Mouse (Mus musculus): Measurements from ENCODE around the gene Lrfn1. TPM values are rescaled to one million over a fixed set of nuclear protein-coding genes. Genes with fewer than 3 reads are reported as not detected.
"Not testable (repeated sequence)": the region's sequence is repeated elsewhere in the genome, so short reads cannot be mapped to it uniquely, and the experiment has no call there.

Gene Lrfn1
- polyA plus RNA-seq, 1 experiment from 2014 or later: 3.5 TPM

DNA sequence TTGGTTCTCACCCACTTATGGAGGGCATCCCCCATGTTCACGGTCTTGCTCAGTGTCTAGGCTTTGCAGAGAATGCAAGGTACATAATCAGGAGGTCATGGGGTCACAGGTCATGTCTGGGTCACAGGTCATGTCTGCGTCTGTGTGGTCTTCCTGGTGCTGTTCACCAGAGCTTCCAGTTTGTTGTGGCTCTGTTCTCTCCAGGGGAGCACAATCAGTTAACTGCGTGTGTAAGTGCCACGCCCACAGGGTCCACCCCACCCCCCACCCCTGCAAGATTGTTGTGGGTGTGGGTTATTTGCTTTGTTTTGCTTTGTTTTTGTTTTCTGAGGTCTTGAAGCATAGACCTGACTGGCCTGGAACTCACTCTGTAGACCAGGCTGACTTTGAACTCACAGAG, 32.4 kb downstream of the Lrfn1 start:
- no peak for ATAC-seq (ENCODE audit: insufficient read depth, low FRiP score, low read depth)
- Histone ChIP-seq H3K4me2 (no peak overlapping the region), H3K27ac (no peak overlapping the region), H3K27me3 (replicated peaks) (no peaks in the 10 kb centered on the region), H3K9me3 (no peaks in the 10 kb centered on the region), H3K4me3 (replicated peaks) (no peak overlapping the region), H3K4me1 (peaks cover 12% of the 10 kb centered on the region), H3K9ac (no peak overlapping the region), H3K36me3 (no peaks in the 10 kb centered on the region)
- WGBS: 26% methylated on average over 4 of the region's 4 CpGs

DNA sequence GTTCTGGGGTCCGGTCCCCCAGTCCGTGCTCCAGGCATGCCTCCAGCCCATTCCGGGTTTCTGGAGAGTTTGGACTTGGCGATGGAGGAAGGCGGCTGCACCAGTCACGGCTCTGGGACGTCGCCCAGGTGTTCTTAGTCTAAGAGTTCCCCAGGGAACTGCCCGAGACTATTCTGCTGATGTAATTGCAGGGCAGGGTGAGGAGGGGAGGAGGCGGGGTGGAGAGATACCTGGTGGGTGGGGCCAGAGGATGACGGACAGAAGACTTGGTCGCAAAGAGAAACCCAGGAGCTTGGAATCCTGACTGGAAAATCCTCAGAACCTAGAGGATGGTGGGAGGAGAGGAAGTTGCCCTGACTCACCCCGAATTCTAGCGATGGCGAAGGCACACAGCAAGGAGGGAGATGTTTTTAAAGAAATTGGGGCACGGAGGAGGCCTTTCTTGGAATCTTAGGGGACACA, 36.3 kb downstream of the Lrfn1 start:
- H3K36me3 ChIP-seq: no peaks in the 10 kb centered on the region
- H3K9ac ChIP-seq: no peak overlapping the region
- peak; percentile 69; the same call in 1 of the 2 replicates for ATAC-seq (ENCODE audit: insufficient read depth, low FRiP score, low read depth)
- H3K27ac ChIP-seq: peak overlapping the region; percentile 48; the same call in 1 of the 2 replicates
- 4% methylated on average over 16 of the region's 16 CpGs for WGBS
- no peaks in the 10 kb centered on the region for H3K27me3 ChIP-seq (replicated peaks)
- H3K9me3 ChIP-seq: no peaks in the 10 kb centered on the region
- H3K4me1 ChIP-seq: peaks cover 15% of the 10 kb centered on the region
- H3K4me3 ChIP-seq (replicated peaks): peak overlapping the region; percentile 24
- peak overlapping the region; percentile 50 for H3K4me2 ChIP-seq

DNA sequence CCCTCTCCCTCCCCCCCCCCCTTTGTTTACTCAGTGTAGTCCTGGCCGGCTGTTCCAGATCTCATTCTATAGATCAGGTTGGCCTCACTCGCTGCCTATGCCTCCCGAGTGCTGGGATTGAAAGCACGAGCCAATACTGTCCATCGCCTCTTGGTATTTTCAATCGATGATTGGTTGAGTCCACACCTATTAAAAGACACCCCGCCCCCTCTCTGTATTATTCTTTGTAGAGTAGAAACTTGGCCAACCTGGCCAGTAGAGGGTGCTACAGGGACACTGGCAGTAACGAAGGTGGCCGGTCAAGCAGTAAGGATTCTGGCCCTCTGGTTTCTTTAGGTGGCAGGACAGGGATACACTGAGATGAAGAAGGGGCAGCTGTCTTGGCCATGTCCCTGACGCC, 38.6 kb downstream of the Lrfn1 start:
- Histone ChIP-seq H3K27ac (no peak overlapping the region), H3K4me1 (peaks cover 15% of the 10 kb centered on the region), H3K9me3 (no peaks in the 10 kb centered on the region), H3K36me3 (no peaks in the 10 kb centered on the region), H3K4me2 (peak overlapping the region; percentile 42), H3K4me3 (replicated peaks) (0 out of 2 replicates have a peak overlapping the region, but pooled peaks have one; percentile 4), H3K9ac (no peak overlapping the region), H3K27me3 (replicated peaks) (no peaks in the 10 kb centered on the region)
- ATAC-seq (ENCODE audit: insufficient read depth, low FRiP score, low read depth): peak; percentile 79
- WGBS: 2% methylated on average over 10 of the region's 10 CpGs

DNA sequence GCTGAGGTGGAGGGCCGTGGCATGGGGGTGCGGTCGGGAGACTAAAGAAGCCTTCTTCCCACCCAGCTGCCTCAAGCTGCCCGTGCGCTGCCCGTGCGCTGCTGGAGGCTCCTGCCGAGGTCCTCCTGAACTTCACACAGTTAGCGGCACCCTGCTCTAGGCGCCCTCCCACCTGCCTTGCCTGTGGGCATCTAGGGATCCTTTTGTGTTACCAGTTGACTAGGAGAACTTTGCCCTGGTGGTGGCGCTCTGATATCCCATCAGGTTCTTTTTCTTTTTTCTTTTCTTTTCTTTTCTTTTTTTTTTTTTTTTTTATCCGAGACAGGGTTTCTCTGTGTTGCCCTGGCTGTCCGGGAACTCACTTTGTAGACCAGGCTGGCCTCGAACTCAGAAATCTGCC, 39.1 kb downstream of the Lrfn1 start:
- peaks cover 15% of the 10 kb centered on the region for H3K4me1 ChIP-seq
- no peaks in the 10 kb centered on the region for H3K9me3 ChIP-seq
- ATAC-seq (ENCODE audit: insufficient read depth, low FRiP score, low read depth): no peak
- H3K4me2 ChIP-seq: peak overlapping the region; percentile 42
- no peaks in the 10 kb centered on the region for H3K27me3 ChIP-seq (replicated peaks)
- 0 out of 2 replicates have a peak overlapping the region, but pooled peaks have one; percentile 4 for H3K4me3 ChIP-seq (replicated peaks)
- 31% methylated on average over 14 of the region's 14 CpGs for WGBS
- no peak overlapping the region for H3K9ac ChIP-seq
- no peaks in the 10 kb centered on the region for H3K36me3 ChIP-seq
- H3K27ac ChIP-seq: no peak overlapping the region

DNA sequence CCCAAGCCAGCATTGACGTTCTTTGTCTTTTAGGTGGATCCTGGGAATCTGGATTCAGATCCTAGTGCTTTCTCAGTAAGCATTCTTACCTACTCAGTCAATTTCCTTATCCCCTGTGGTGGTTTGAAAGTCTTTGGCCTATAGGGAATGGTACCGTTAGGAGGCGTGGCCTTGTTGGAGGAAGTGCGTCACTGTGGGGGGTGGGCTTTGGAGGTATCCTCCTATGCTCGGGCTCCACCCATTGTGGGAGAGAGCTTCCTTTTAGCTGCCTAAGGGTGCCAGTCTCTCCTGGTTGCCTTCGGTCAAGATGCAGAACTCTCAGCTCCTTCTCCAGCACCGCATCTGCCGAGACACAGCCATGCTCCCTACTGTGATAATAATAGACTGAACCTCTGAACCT, 40.5 kb downstream of the Lrfn1 start:
- no peak for ATAC-seq (ENCODE audit: insufficient read depth, low FRiP score, low read depth)
- H3K9me3 ChIP-seq: no peaks in the 10 kb centered on the region
- no peak overlapping the region for H3K27ac ChIP-seq
- no peaks in the 10 kb centered on the region for H3K27me3 ChIP-seq (replicated peaks)
- H3K4me3 ChIP-seq (replicated peaks): no peak overlapping the region
- 85% methylated on average over 8 of the region's 8 CpGs for WGBS
- no peaks in the 10 kb centered on the region for H3K36me3 ChIP-seq
- H3K4me1 ChIP-seq: peaks cover 14% of the 10 kb centered on the region
- H3K9ac ChIP-seq: no peak overlapping the region
- H3K4me2 ChIP-seq: no peak overlapping the region

DNA sequence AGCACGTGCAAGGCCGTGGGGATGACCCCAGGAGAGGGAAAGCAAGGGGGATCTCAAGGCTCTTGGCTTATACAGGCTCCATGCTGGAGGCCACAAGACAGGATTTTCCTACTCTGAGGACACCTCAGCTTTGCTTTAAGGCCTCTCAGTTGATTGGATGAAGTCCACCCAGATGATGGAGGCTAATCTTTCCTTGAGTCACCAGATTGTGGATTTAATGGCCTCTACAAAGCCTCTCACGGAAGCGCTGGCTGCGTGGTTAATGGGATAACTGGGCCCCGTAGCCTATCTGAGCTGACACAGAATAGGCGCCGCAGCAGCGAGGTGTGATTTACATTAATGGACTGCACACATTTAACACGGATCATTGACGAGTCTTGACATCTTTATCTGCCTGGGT, 43.6 kb downstream of the Lrfn1 start:
- H3K9me3 ChIP-seq: no peaks in the 10 kb centered on the region
- H3K9ac ChIP-seq: no peak overlapping the region
- no peaks in the 10 kb centered on the region for H3K36me3 ChIP-seq
- no peaks in the 10 kb centered on the region for H3K27me3 ChIP-seq (replicated peaks)
- no peak for ATAC-seq (ENCODE audit: insufficient read depth, low FRiP score, low read depth)
- no peak overlapping the region for H3K4me2 ChIP-seq
- no peak overlapping the region for H3K4me3 ChIP-seq (replicated peaks)
- 69% methylated on average over 11 of the region's 11 CpGs for WGBS
- H3K27ac ChIP-seq: no peak overlapping the region
- H3K4me1 ChIP-seq: peaks cover 3% of the 10 kb centered on the region; the same call in 1 of the 2 replicates

DNA sequence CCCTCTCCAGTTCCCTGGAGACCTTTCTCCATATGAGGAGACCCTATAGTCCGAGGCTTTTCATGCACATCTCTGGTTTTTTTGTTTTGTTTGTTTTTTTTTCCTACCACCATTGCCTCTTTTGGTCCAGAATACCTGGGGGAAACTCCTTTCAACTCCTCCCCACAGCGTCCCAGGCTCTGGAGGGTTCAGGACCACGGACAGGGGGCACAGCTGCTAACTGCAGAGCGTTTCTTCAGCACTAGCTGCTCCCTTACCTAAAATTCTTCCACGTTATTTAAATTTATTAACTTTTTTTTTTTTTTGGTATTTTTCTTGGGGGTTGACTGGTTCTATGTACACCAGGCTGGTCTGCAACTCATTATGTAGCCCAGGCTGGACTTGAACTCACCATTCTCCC, 53.8 kb downstream of the Lrfn1 start:
- no peak overlapping the region for H3K4me2 ChIP-seq
- no peak overlapping the region for H3K9ac ChIP-seq
- no peak overlapping the region for H3K4me3 ChIP-seq (replicated peaks)
- WGBS: 7% methylated on average over 5 of the region's 5 CpGs
- no peaks in the 10 kb centered on the region for H3K9me3 ChIP-seq
- H3K4me1 ChIP-seq: 0 out of 2 replicates have a peak, but pooled peaks cover 2% of the 10 kb centered on the region
- no peaks in the 10 kb centered on the region for H3K27me3 ChIP-seq (replicated peaks)
- ATAC-seq (ENCODE audit: insufficient read depth, low FRiP score, low read depth): no peak
- H3K36me3 ChIP-seq: no peaks in the 10 kb centered on the region
- H3K27ac ChIP-seq: no peak overlapping the region

DNA sequence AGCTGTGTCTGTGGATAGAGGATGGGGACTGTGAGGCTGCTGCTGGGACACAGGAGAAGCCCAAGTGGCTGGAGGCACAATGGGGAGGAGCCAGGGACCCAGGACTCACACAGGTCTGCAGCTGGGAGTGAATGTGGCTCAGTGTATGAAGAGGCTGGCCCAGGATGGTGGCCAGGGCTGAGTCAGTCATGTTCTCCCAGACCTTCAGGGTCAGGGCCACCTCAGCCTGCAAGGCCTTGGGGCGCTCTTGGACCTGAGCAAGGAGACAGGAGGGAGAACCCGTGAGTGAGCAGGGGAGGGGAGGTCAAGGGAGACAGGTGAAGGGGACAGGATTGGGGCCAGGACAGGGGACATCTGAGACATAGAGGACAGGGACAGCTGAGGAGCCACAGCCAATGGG, 57.3 kb downstream of the Lrfn1 start:
- H3K4me3 ChIP-seq (replicated peaks); H3K9me3 ChIP-seq; ATAC-seq (ENCODE audit: insufficient read depth, low FRiP score, low read depth); H3K9ac ChIP-seq; H3K36me3 ChIP-seq; H3K4me1 ChIP-seq; H3K27me3 ChIP-seq (replicated peaks); H3K27ac ChIP-seq; H3K4me2 ChIP-seq: not testable (repeated sequence)
- 67% methylated on average over 2 of the region's 2 CpGs for WGBS

DNA sequence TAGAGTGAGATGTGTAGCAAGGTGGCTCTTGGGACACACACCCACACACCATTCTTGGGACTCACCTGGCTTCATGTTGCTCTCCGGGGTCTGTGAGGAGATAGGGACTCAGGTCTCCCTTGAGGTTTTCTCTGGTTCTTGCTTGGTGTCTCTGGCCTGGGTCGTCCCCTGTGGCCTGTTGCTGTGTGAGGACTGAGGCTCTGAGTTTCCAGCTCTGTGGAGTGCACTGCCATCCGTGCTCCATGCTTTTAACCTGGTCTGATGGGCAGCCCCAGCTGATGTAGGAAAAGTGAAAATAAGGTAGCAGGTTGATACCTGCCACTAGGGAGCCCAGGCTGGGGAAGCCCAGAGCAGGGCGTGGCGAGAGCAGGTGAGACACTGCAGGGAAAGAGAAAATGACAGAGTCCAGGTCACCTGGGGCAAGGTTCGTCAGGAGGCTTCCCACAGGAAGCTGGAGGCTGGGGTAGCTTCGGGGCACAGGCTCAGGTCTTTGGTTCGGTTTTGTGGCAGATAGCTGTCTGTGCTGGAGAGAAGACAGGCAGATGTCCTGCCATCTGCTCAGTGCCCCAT, 58.7 kb downstream of the Lrfn1 start, which contains the start of gene Ifnl2:
Ifnl2 (minus strand) TSS at position 51 of the 570 bp plus-strand sequence.
- H3K4me1 ChIP-seq; ATAC-seq (ENCODE audit: insufficient read depth, low FRiP score, low read depth); H3K4me3 ChIP-seq (replicated peaks); H3K27ac ChIP-seq; H3K27me3 ChIP-seq (replicated peaks); H3K36me3 ChIP-seq; H3K9ac ChIP-seq; H3K4me2 ChIP-seq; H3K9me3 ChIP-seq: not testable (repeated sequence)
- 45% methylated on average over 8 of the region's 8 CpGs for WGBS

DNA sequence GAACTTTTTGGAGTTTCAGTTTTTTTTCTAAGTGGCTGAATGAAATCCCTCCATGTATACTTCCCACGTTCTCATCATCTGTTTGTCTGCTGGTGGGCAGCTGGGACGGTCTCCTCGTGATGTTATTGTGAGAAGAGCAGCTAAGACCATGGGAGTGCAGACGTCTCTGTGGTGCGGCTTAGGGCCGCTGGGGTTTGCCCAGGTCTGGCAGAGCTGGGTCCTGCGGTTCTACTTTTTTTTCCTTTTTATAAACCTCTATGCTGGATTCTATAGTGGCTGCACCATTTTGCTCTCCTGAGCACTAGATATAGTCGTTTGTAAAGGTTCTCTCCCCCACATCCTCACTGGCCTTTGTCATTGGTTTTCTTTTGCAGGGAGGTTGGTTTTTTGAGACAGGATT, 59.7 kb downstream of the Lrfn1 start:
- H3K27ac ChIP-seq: no peak overlapping the region
- ATAC-seq (ENCODE audit: insufficient read depth, low FRiP score, low read depth): no peak
- WGBS: 66% methylated on average over 8 of the region's 8 CpGs
- no peaks in the 10 kb centered on the region for H3K36me3 ChIP-seq
- H3K4me3 ChIP-seq (replicated peaks): no peak overlapping the region
- H3K4me2 ChIP-seq: no peak overlapping the region
- H3K9me3 ChIP-seq: no peaks in the 10 kb centered on the region
- no peak overlapping the region for H3K9ac ChIP-seq
- no peaks in the 10 kb centered on the region for H3K4me1 ChIP-seq
- H3K27me3 ChIP-seq (replicated peaks): no peaks in the 10 kb centered on the region
